Mouse (Mus musculus): Measurements from ENCODE around the gene C2cd2l.
A peak's percentile ranks its signal among the peaks of the same experiment; 100 is the strongest.
"Not testable (repeated sequence)": the region's sequence is repeated elsewhere in the genome, so short reads cannot be mapped to it uniquely, and the experiment has no call there.

The C2cd2l gene

GRCm38 (mm10) chr9:44319887-44320798 is at the start of gene C2cd2l:
Gene C2cd2l, minus strand, starts transcription at chr9:44320285.
- peak; percentile 91 for DNase-seq (ENCODE audit: low spot score)

DNA sequence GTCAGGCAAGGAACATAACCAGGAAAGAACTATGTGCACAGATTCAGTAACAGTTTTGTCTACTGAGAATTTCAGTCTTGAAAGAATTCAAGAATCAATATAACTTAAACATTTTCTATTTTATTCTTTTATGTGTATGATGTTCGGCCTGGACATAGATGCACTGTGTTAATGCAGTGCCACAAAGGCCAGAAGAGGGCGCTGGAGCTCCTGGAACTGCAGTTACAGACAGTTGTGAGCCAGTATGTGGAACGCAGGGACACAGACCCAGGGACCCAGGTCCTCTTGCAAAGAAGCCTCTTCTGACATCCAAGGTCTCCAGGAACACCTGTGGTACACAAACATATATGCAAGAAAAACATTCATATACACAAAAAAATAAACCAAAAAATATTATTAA is 44.4 kb upstream of the C2cd2l start:
- no peak for DNase-seq (ENCODE audit: low spot score)

GRCm38 (mm10) chr9:44361931-44362330 is 41.8 kb upstream of the C2cd2l start:
- DNase-seq (ENCODE audit: low spot score), result not testable (repeated sequence)

DNA sequence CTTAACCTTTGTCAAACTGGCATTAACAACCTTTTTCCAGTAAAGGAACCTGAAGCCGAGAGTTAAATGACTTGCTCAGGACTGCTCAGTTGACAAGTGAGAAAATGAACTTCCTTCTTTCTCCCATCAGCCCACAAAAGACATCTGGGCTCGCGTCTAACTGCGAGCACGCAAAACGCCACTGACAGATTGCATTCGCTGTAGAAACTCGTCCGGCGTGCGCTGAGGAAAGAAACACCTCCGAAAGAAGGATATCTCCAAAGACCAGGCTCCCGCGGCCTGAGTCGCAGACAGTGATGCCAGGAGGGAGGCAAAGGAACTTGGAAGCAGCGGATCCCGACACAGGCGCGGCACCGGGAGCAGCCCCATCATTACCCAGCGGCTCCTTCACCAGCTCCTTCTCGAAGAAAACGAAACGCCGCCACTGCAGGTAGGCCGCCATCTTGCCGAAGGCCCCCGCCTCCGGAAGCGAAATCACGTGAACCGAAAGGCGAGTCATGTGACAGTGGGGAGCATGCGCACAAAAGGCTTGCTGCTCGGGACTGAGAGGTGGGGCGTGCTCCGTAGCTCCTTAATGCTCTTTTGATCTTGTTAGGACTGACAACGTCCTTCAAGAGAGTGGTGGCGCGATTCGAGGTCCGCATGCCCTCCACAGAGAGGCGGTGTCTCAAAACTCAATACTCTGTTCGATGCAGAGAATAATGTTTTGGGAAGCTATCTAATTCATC is 41.3 kb upstream of the C2cd2l start, which contains the start of gene Vps11:
Gene Vps11 (minus strand): TSS at position 481 of the 728 bp plus-strand sequence.
- peak; percentile 96 for DNase-seq (ENCODE audit: low spot score)

GRCm38 (mm10) chr9:44357207-44357606 is 37.1 kb upstream of the C2cd2l start:
- no peak for DNase-seq (ENCODE audit: low spot score)

DNA sequence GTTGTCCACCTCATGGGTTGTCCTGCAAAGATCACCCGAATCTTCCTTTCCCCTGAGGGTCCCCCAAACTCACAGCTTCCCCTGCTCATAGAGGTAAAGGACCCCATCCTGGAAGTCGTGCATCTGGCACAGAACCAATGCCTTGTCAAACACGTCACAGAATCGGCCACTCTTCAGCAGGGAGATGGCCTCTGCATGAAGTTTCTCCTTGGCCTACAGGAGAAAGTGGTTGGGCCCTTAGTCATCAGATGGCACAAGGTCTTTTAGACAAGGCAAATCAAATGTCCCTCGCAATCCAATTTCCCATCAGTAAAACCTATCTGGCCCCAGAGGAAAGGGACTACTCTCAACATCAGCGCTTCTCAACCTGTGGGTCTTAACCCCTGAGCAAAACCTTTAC is 33.1 kb upstream of the C2cd2l start:
- DNase-seq (ENCODE audit: low spot score), result no peak

- DNase-seq (ENCODE audit: low spot score), result no peak
These were observed 32.3 kb upstream of the C2cd2l start for GRCm38 (mm10) chr9:44352337-44352736.

- no peak for DNase-seq (ENCODE audit: low spot score)
These were observed 31.3 kb upstream of the C2cd2l start for GRCm38 (mm10) chr9:44351396-44351795.

DNA sequence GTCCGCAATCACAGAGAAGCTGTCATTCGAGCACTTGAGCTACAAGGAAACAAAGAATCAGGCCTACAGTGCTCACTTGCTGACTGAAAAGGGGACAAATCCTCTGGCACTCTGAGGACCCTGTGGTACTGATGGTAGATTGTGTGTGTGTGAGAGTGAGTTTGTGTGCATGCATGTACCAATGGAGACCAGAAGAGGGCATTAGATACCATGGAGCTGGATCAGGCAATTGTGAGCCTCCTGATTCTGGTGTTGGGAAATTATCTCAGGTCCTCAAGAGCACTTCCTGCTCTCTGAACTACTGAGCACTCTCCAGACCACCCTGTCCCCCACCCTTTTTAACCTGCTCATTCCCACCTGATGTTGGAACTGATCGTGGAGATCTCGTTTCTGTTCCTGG is 28.5 kb upstream of the C2cd2l start:
- DNase-seq (ENCODE audit: low spot score), result no peak

DNA sequence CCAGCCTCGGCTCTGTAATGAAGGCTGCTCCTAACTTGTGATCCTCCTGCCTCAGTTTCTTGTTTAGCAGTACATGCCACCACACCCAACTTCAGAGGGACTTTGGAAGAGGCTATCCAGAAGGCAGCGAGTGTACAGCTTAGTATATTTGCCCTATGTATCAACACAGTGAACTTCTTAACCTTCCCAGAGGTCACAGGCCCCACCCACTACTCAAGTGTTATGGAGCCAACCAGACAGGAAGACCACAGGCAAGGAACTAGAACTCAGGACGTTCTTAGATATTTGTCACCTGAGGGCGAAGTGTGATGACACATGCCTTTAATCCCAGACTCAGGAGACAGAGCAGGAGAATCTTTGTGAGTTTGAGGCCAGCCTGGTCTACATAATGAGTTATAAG is 27.5 kb upstream of the C2cd2l start:
- no peak for DNase-seq (ENCODE audit: low spot score)

DNA sequence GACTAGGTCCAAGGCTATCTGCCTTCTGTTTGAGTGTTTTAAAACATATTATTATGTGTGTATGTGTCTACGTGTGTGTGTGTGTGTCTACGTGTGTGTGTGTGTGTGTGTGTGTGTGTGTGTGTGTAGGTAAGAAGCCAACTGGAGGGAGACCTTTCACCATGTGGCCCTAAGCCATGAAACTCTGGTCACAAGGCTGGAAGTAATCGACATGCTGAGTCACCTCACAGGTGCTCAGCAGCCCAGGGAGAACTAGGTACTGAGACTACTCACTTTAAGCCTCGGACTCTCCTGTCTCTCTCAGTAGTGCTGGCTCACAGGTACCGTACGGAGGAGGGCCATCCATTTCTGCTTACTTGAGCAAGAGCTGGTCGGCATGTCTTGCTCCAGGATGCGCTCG is 27.1 kb upstream of the C2cd2l start:
- DNase-seq (ENCODE audit: low spot score), result no peak

DNA sequence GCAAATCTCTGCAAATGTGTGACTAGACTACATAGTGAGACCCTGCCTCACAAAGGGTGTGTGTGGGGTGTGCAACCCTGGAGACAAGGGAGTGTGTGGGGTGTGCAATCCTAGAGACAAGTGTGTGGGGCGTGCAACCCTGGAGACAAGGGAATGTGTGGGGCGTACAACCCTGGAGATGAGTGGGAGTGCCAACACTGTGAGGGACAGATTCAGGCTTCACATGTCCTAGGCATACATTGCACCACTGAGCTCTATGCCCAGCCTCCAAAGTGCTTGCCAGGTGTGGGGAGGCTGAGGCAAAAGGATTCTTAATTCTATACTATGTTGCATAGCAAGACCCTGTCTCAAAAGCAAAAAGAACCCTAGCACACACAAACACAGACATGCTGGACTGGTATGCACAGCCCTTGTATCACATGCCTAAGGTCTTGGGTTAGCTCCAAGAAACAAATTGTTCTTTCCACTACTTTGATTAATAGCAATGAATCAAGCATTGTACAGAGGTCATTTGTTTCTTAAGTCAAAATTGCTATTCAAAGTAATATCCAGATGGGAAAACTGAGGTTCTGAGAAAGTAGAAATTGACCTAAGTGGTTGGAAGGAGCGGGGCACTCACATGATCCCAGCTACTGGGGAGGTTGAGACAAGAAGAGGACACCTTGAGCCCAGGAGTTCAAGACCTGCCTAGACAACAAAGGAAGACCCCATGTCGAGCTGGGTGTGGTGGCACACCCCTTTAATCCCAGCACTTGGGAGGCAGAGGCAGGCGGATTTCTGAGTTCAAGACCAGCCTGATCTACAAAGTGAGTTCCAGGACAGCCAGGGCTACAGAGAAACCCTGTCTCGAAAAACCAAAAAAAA is 25.7 kb upstream of the C2cd2l start:
- DNase-seq (ENCODE audit: low spot score), result peak; percentile 55

GRCm38 (mm10) chr9:44343781-44344421 is 23.8 kb upstream of the C2cd2l start, which contains the start of gene Hmbs:
Gene Hmbs, minus strand, starts transcription at chr9:44344228.
- DNase-seq (ENCODE audit: low spot score), result peak; percentile 89

- no peak for DNase-seq (ENCODE audit: low spot score)
These were observed 23.2 kb upstream of the C2cd2l start for GRCm38 (mm10) chr9:44343290-44343689.

- no peak for DNase-seq (ENCODE audit: low spot score)
These were observed 22.5 kb upstream of the C2cd2l start for GRCm38 (mm10) chr9:44342605-44343004.

DNA sequence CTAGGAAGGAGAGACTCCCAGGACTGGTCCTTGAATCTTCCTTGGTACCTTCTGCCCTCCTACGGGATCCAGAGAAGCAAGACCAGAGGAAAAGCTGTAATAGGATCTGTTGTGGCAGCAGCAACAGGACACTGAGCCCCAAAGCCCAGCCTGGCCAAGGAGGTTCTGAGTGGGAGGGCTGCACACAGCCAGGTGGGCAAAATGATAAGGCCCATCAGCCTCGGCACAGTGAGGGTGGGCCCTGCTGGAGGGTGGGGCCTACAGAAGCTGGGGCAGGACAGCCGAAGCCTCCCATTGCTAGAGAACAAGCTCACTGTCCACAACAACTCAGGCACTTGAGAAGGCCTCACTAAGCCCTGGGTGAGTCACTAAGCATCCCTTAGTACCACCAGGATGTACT is 22.1 kb upstream of the C2cd2l start:
- DNase-seq (ENCODE audit: low spot score), result no peak

GRCm38 (mm10) chr9:44341487-44341886 is 21.4 kb upstream of the C2cd2l start:
- no peak for DNase-seq (ENCODE audit: low spot score)

DNA sequence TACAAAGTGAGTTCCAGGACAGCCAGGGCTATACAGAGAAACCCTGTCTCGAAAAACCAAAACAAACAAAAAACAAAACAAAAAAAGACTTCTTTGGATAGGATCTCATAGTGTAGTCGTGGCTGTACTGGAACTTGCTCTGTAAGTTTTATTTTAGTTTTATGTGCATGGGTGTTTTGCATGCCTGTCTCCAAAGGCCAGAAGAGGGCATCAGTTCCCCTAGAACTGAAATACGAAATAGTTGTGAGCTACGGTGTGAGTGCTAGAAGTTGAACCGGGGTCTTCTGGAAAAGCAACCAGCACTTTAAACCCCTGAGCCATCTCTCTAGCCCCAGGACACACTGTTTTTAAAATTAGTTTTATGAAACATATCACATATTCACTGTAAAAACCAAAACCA is 18.5 kb upstream of the C2cd2l start:
- no peak for DNase-seq (ENCODE audit: low spot score)

DNA sequence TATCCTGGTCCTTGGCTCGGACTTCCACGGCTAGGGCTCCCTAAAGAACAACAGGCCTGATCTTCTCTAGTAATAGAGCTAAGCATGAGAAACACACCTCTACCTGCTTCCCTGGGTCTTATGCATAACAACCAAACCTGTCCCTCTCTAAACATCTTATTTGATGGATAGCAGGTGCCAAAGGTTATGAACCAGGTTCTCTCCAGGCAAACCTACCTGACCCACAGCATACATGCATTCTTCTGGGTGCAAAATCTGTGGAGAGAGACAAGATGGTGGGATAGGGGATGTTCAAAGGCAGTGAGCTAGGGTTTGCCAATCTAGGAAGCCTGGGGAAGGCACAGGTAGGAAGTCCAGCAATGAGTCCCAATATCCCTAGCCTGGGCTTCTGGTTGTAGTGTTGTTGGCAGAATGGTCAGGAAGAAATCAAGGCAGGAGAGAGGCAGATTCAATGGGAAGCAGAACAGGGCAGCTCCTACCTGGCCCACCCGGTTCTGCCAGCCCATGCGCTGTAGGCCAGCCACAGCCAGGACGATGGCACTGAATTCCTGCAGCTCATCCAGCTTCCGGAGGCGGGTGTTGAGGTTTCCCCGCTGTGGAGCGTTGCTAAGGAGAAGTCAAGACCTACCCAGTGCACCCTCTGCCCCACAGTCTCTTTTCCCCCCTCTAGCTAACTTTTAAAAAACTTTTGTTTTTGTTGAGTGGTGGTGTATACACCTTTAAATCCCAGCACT is 17.5 kb upstream of the C2cd2l start:
- DNase-seq (ENCODE audit: low spot score), result no peak

- DNase-seq (ENCODE audit: low spot score), result no peak
These were observed 16.9 kb upstream of the C2cd2l start for GRCm38 (mm10) chr9:44336964-44337363.

DNA sequence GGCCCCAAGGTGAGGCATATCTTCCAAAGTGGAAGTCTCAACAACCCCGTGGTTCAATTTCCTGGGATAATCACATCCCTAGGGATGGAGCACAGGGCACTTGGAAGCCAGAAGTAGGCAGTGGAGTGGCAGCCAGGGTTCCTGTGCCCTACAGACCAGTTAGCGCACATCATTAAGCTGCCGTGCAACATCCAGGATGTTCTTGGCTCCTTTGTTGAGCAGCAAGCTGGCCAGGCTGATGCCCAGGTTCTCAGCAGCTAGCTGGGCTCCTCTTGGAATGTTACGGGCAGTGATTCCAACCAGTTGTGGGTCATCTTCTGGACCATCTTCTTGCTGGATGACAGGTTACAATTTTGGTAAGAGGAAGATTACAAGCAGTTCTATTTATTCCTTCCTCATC is 16.4 kb upstream of the C2cd2l start:
- DNase-seq (ENCODE audit: low spot score), result not testable (repeated sequence)

Measured in testis, postnatal 14 days (tissue).